Mouse (Mus musculus) layer of hippocampus, adult 8-10 months (tissue): ENCODE results near the gene Tmem274. TPM values are rescaled to one million over a fixed set of nuclear protein-coding genes. Genes with fewer than 3 reads are reported as not detected.

Experiments
- DNase-seq, 2 experiments: peaks; one replicate each; pipeline ENCODE4 v3.0.0; 2022; ENCODE audit warnings: low spot score in 2 of 2
- total RNA-seq, 4 experiments: library from RNA; stranded (reverse); gene quantifications; 2 replicates each; pipeline ENCODE4 v1.2.4; 2022

Tmem274 gene
- total RNA-seq, 4 experiments from 2014 or later = not detected

GRCm38 (mm10) chr4:149525170-149525569, 48.0 kb downstream of the Tmem274 start:
- DNase-seq = no peak

DNA sequence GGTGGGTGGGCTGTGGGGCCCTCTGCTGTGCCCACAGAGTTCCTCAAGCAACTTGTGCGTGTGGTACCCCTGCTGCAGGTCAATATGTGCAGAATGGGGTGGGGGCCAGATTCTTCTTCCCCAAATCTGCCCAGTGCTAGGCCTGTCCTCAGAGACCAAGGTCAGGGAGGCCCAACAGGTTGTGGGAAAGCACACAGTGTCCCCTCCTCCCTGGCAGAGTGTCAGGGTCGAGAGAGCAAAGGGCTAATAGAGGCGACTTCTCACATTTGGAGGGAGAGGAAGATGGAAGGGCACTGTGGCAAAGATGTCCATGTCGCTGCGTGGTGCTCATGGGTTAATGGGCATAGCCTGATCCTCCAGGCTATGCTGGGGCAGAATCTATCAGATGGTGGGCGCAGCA, 48.6 kb downstream of the Tmem274 start:
- DNase-seq = no peak

DNA sequence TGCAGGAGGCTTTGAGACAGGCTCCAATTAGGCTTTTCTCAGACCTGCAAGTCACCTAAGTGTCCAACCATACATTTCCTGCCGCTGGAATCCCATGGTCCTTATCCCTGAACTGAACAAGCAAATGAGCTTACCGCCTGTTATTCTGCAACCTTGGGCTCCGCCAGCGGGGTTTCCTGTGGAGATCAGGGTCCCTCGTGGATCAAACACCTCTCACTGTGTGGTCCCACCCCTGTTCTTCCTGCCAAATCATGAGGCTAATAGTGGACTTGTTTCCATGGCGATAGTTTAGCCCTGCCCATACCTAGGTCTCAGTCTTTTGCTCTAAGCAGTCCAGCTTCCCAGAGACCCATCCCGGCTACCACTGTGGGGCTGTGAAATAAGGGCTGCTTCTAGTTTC, 49.2 kb downstream of the Tmem274 start:
- DNase-seq = no peak

- DNase-seq = no peak
These were observed 50.6 kb downstream of the Tmem274 start for GRCm38 (mm10) chr4:149527621-149528354.

- DNase-seq = no peak
These were observed 52.5 kb downstream of the Tmem274 start for GRCm38 (mm10) chr4:149529691-149530090.

Other genes starting within 250 kb of the Tmem274 start
- 100 to 1,000 TPM; 401 to 453 (median 422) TPM for gene Kif1b, start 169.7 kb upstream of the Tmem274 start, total RNA-seq
- gene Ube4b, start 50.6 kb upstream of the Tmem274 start, total RNA-seq = 100 to 1,000 TPM in 2 of 4 experiments, 10 to 100 TPM in 2; 91.3 to 108 (median 97.6) TPM
- not detected for gene Rbp7, start 22.4 kb upstream of the Tmem274 start, total RNA-seq
- 1 to 10 TPM; 6.0 to 9.0 (median 7.0) TPM for gene Nmnat1, start 7.8 kb downstream of the Tmem274 start, total RNA-seq
- gene Lzic, start 7.9 kb downstream of the Tmem274 start, total RNA-seq = 10 to 100 TPM; 16.4 to 18.2 (median 16.9) TPM
- 10 to 100 TPM; 28.1 to 40.7 (median 32.0) TPM for gene Ctnnbip1, start 40.9 kb downstream of the Tmem274 start, total RNA-seq
- gene Clstn1, start 109.1 kb downstream of the Tmem274 start, total RNA-seq = 100 to 1,000 TPM; 744 to 810 (median 791) TPM
- gene Pik3cd, start 225.2 kb downstream of the Tmem274 start, total RNA-seq = 10 to 100 TPM; 26.7 to 30.2 (median 28.4) TPM